Mouse (Mus musculus) forebrain, embryonic 11.5 days (tissue): Measurements from ENCODE around the gene A830031A19Rik. TPM values are rescaled to one million over a fixed set of nuclear protein-coding genes. Genes with fewer than 3 reads are reported as not detected.

Experiments used
- ATAC-seq: fragments of 200-750 bp; cut with Nextera tagmentation; replicated peaks from 2 replicates; pipeline ENCODE4 v1.8.0; 2017; ENCODE audit warnings: moderate TSS enrichment; ENCODE audit not compliant: low FRiP score
- DNase-seq: peaks from one replicate; pipeline ENCODE4 v3.0.0-alpha.2; 2017; ENCODE audit warnings: low spot score
- H3K27ac ChIP-seq: fragments of 300-500 bp; sonication (generic); 2 replicates; pipeline ENCODE4 v1.5.1; 2014; ENCODE audit warnings: low read depth, low read length
- H3K27me3 ChIP-seq: fragments of 300-500 bp; sonication (generic); 2 replicates; pipeline ENCODE4 v1.6.1; 2014; ENCODE audit warnings: mild to moderate bottlenecking, low read length, mixed read lengths; ENCODE audit not compliant: control insufficient read depth, insufficient read depth
- H3K36me3 ChIP-seq: fragments of 300-500 bp; sonication (generic); 2 replicates; pipeline ENCODE4 v1.6.1; 2014; ENCODE audit warnings: mild to moderate bottlenecking, low read length, moderate library complexity, mixed read lengths; ENCODE audit not compliant: control insufficient read depth, insufficient read depth
- H3K4me1 ChIP-seq: fragments of 300-500 bp; sonication (generic); replicated peaks from 2 replicates; pipeline ENCODE4 v1.6.1; 2014; ENCODE audit warnings: low read length, mixed read lengths; ENCODE audit not compliant: control insufficient read depth, insufficient read depth
- H3K4me2 ChIP-seq: fragments of 300-500 bp; sonication (generic); 2 replicates; pipeline ENCODE4 v1.6.1; 2014; ENCODE audit warnings: low read depth, mild to moderate bottlenecking, low read length, moderate library complexity, mixed read lengths; ENCODE audit not compliant: severe bottlenecking
- H3K4me3 ChIP-seq: fragments of 300-500 bp; sonication (generic); 2 replicates; pipeline ENCODE4 v1.5.1; 2014; ENCODE audit warnings: low read depth, low read length
- H3K9ac ChIP-seq: fragments of 300-500 bp; sonication (generic); 2 replicates; pipeline ENCODE4 v1.6.1; 2014; ENCODE audit warnings: low read length
- H3K9me3 ChIP-seq: fragments of 300-500 bp; sonication (generic); 2 replicates; pipeline ENCODE4 v1.6.1; 2016; ENCODE audit warnings: low read length, mixed read lengths; ENCODE audit not compliant: control insufficient read depth
- WGBS: fragments of 180-500 bp; shearing (Covaris S2); extraction: QIAGEN DNeasy Blood & Tissue Kit; methylation state at CpG from one replicate; pipeline ENCODE4 v1.1.7; 2014; 5-methylcytosine and 5-hydroxymethylcytosine counted together
- microRNA-seq: library from miRNA; unstranded; fragments of <30 nt; microRNA quantifications from one replicate; pipeline ENCODE4, GENCODE M21; 2016; ENCODE audit not compliant: insufficient number of aligned reads
- polyA plus RNA-seq: library from polyadenylated mRNA; unstranded; fragments of >200 nt; fragmentation: Nextera tagmentation; extraction: Ambion mirVana; gene quantifications from 2 replicates; pipeline ENCODE4 v1.2.1, GENCODE M21; 2014

The A830031A19Rik gene
- polyA plus RNA-seq, 1 experiment from 2014 or later: not detected

DNA sequence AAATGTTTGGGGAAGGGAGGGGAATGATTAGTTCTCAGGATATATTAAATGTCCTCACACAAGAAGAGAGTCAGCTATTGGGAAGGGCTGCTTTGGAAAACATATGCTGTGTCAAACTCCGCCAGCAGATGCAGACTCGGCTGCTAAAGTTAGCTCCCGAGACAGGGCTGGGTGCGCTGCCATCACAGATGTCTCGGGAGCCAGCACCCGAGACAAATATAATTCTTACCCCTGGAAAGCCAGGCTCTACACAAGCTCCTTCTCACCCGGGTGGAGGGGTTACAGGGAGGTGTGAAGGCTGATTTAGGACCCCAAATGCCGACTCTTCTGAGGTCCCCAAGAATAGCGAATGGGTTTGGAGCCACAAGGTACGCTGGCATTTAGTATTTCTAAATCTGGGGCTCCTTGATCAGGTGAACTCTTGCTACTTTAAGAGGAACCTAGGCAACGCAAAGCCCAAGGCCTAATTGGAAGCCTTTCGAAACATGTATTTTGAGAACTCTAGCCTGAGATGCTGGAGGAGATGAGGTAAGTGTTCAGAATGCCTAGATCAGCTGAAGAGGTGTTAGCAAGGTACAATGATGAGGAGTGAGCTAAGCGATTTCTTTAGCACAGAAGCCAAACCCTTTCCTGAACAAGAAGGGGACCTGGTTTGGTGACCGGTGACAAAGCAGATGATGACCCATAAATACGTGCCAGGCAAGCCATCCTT is 69.3 kb downstream of the A830031A19Rik start:
- H3K27ac ChIP-seq: no peak overlapping the region
- WGBS: 89% methylated on average over 15 of the region's 15 CpGs
- no peaks in the 10 kb centered on the region for H3K4me1 ChIP-seq
- no peak for ATAC-seq
- DNase-seq: no peak
- H3K4me2 ChIP-seq: no peak overlapping the region
- no peak overlapping the region for H3K4me3 ChIP-seq
- H3K36me3 ChIP-seq: no peaks in the 10 kb centered on the region
- no peak overlapping the region for H3K9ac ChIP-seq
- no peaks in the 10 kb centered on the region for H3K27me3 ChIP-seq
- H3K9me3 ChIP-seq: no peaks in the 10 kb centered on the region

DNA sequence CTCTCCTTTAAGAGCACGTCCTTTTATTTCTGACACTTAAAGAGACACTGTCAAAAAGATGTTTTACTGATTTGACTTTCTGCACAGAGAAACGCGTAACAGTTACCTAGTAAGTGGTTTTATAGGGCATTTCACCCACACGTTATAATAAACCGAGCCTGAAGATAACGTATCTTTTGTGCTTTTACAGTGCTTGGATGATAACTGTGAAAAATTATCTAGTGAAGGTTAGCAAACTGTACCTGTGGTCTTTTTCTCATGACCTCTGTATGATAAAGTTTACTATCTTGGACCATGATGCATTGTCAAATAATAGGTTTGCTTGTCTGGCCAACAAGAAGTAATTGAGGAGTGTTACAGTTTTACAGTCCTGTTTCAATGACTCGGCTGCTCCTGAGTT is 74.2 kb downstream of the A830031A19Rik start:
- no peak overlapping the region for H3K4me3 ChIP-seq
- WGBS: 92% methylated on average over 7 of the region's 7 CpGs
- H3K36me3 ChIP-seq: no peaks in the 10 kb centered on the region
- H3K4me2 ChIP-seq: no peak overlapping the region
- DNase-seq (no peak), ATAC-seq (no peak)
- no peaks in the 10 kb centered on the region for H3K4me1 ChIP-seq
- H3K9ac ChIP-seq: no peak overlapping the region
- no peaks in the 10 kb centered on the region for H3K9me3 ChIP-seq
- H3K27me3 ChIP-seq: no peaks in the 10 kb centered on the region
- H3K27ac ChIP-seq: no peak overlapping the region

Small RNA genes lying within 50 kb of the gene (microRNA-seq; reads per million reads assigned to microRNA genes)
- gene Gm44381: not detected

Other genes starting within 250 kb of the A830031A19Rik start
- gene Papolg, start 179.8 kb downstream of the A830031A19Rik start, polyA plus RNA-seq: 25.1 and 25.6 TPM in 2 replicates
- gene Bcl11a, start 3.0 kb upstream of the A830031A19Rik start, polyA plus RNA-seq: 97.0 and 101 TPM in 2 replicates